Comparison of ENCODE assay signal across 7 mouse cellular contexts in the genomic region with DNA sequence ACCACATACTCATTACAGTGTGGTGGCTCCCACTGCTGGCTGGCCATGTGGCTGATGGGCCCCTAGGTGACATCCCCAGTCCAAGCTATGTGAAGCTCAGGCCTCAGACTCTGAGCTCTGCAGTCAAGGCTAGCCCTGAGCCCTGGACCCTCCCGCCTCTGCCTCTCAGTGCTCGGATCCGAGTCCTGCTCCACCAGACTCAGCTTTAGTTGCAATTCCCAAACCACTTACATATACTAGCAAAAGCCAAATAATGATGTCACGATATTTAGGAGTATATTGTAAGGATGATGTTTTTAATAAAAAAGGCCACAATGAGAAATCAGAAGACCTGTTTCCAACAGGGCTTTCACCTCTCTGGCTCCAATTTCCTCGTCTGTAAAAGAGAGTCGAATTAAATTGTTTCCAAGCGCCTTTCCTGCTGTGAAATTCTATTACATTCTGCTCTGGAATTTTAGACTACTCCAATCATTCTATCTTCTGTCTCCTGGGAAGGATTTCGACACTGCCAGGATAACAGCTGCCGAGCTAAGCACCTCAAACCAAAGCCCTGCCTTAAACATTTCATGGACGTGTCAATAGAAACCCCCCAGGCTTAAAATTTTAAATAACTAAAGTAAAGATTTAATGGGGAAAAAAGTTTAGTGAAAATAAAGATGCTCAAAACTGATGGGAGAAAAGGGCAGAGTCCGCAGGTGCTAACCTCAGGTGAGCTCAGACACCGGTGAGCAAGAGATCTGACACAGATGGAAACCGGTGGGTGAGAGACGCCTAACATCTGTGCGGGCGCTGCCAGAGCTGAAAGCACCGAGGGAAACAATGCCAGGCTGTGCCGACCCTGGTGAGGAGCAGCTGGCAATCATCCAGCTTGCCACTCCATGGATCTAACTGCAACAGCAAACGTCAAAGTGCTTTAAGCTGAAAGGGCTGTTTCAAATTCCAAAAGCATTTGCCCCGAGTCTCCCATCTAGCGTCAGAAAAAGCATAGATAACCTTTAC.
DNase-seq lines count a peak whose midpoint lies in the region; ATAC-seq and TF ChIP-seq lines count a peak whose summit lies in the region.

No protein-coding gene starts in this region.

- peaks cover 22% of the 10 kb centered on the region for H3K79me3 ChIP-seq in C2C12 (ENCODE audit: low read depth)

- no peak overlapping the region for H3K27ac ChIP-seq in hindbrain, embryonic 11.5 days (ENCODE audit: low read depth, low read length)
- no peak overlapping the region; the same call in 1 of the 2 replicates for H3K27ac ChIP-seq in hindbrain, embryonic 10.5 days
- H3K27ac ChIP-seq in embryonic facial prominence, embryonic 11.5 days (replicated peaks; ENCODE audit: low read depth, low read length): no peak overlapping the region
- peak overlapping the region; percentile 75 for H3K27ac ChIP-seq in limb, embryonic 14.5 days (replicated peaks; ENCODE audit: low read depth, low read length)
- no peak overlapping the region for H3K27ac ChIP-seq in thymus, adult 2 months (ENCODE audit: control insufficient read depth, insufficient read depth, low read length)

- H3K27me3 ChIP-seq in hindbrain, embryonic 11.5 days (ENCODE audit: control insufficient read depth, insufficient read depth, low read length): no peaks in the 10 kb centered on the region
- H3K27me3 ChIP-seq in hindbrain, embryonic 10.5 days (ENCODE audit: insufficient read depth, poor library complexity, severe bottlenecking): no peaks in the 10 kb centered on the region
- no peaks in the 10 kb centered on the region for H3K27me3 ChIP-seq in C2C12 (ENCODE audit: control insufficient read depth, insufficient read depth, insufficient read length)
- no peaks in the 10 kb centered on the region for H3K27me3 ChIP-seq in embryonic facial prominence, embryonic 11.5 days (ENCODE audit: control insufficient read depth, insufficient read depth, low read length)
- H3K27me3 ChIP-seq in limb, embryonic 14.5 days (ENCODE audit: control insufficient read depth, insufficient read depth, low read length): no peaks in the 10 kb centered on the region
- H3K27me3 ChIP-seq in thymus, adult 2 months (ENCODE audit: control insufficient read depth, insufficient read depth, low read length): no peaks in the 10 kb centered on the region

- no peak for DNase-seq in hindbrain, embryonic 11.5 days (ENCODE audit: low spot score)
- no peak for DNase-seq in hindbrain, embryonic 10.5 days (ENCODE audit: low spot score)
- DNase-seq in embryonic facial prominence, embryonic 11.5 days (ENCODE audit: low spot score): peak; percentile 20
- peak; percentile 82 for DNase-seq in limb, embryonic 14.5 days (ENCODE audit: low spot score)
- no peak for DNase-seq in thymus, adult 2 months

- H3K4me1 ChIP-seq in hindbrain, embryonic 11.5 days (replicated peaks; ENCODE audit: control insufficient read depth, insufficient read depth, low read length): no peaks in the 10 kb centered on the region
- H3K4me1 ChIP-seq in hindbrain, embryonic 10.5 days (replicated peaks): peaks cover 27% of the 10 kb centered on the region
- H3K4me1 ChIP-seq in embryonic facial prominence, embryonic 11.5 days (ENCODE audit: control insufficient read depth, insufficient read depth, low read length): no peaks in the 10 kb centered on the region; the same call in 1 of the 2 replicates
- peaks cover 77% of the 10 kb centered on the region for H3K4me1 ChIP-seq in limb, embryonic 14.5 days (ENCODE audit: control insufficient read depth, insufficient read depth, low read length)
- H3K4me1 ChIP-seq in thymus, adult 2 months (replicated peaks; ENCODE audit: control insufficient read depth, insufficient read depth, low read length): peaks cover 15% of the 10 kb centered on the region

- no peak overlapping the region for H3K4me3 ChIP-seq in hindbrain, embryonic 11.5 days (ENCODE audit: low read depth, low read length)
- no peak overlapping the region for H3K4me3 ChIP-seq in hindbrain, embryonic 10.5 days
- no peak overlapping the region for H3K4me3 ChIP-seq in C2C12 (ENCODE audit: insufficient read depth, poor library complexity, severe bottlenecking)
- no peak overlapping the region for H3K4me3 ChIP-seq in embryonic facial prominence, embryonic 11.5 days (ENCODE audit: low read depth, low read length)
- no peak overlapping the region for H3K4me3 ChIP-seq in limb, embryonic 14.5 days (replicated peaks; ENCODE audit: low read length)
- H3K4me3 ChIP-seq in thymus, adult 2 months (ENCODE audit: control insufficient read depth, insufficient read depth, low read length): no peak overlapping the region

- peak; percentile 19; the same call in 1 of the 2 replicates for ATAC-seq in hindbrain, embryonic 11.5 days (ENCODE audit: low FRiP score)
- peak; percentile 47; the same call in 1 of the 2 replicates for ATAC-seq in embryonic facial prominence, embryonic 11.5 days (replicated peaks; ENCODE audit: insufficient number of reproducible peaks, low FRiP score, low TSS enrichment, low read depth)
- ATAC-seq in limb, embryonic 14.5 days (ENCODE audit: low FRiP score, low read depth): peak; percentile 45
- no peak for ATAC-seq in megakaryocyte, adult 5-6 weeks (ENCODE audit: poor library complexity, severe bottlenecking)

- TF ChIP-seq POLR2A in limb, embryonic 14.5 days (IDR thresholded peaks at IDR 0.05; ENCODE audit: borderline replicate concordance, extremely low read depth, insufficient read depth, insufficient read length): no peak
- TF ChIP-seq POLR2A in thymus, adult 2 months (IDR thresholded peaks at IDR 0.05; ENCODE audit: control insufficient read depth, extremely low read depth, insufficient read depth, low read length, poor library complexity): no peak

- no peak for TF ChIP-seq CTCF in C2C12 (IDR thresholded peaks at IDR 0.05; ENCODE audit: control insufficient read depth, insufficient read depth, insufficient read length)
- no peak for TF ChIP-seq CTCF in thymus, adult 2 months (IDR thresholded peaks at IDR 0.05; ENCODE audit: borderline replicate concordance, control insufficient read depth, extremely low read depth, insufficient read depth, low read length, poor library complexity)

- H3K36me3 ChIP-seq in hindbrain, embryonic 11.5 days (ENCODE audit: control insufficient read depth, insufficient read depth, low read length): no peaks in the 10 kb centered on the region
- H3K36me3 ChIP-seq in hindbrain, embryonic 10.5 days: no peaks in the 10 kb centered on the region
- no peaks in the 10 kb centered on the region for H3K36me3 ChIP-seq in C2C12 (ENCODE audit: control insufficient read depth, insufficient read depth)
- H3K36me3 ChIP-seq in embryonic facial prominence, embryonic 11.5 days (replicated peaks; ENCODE audit: control insufficient read depth, insufficient read depth, low read depth, low read length): no peaks in the 10 kb centered on the region
- H3K36me3 ChIP-seq in limb, embryonic 14.5 days (ENCODE audit: control insufficient read depth, insufficient read depth, low read length): no peaks in the 10 kb centered on the region
- H3K36me3 ChIP-seq in thymus, adult 2 months (ENCODE audit: control insufficient read depth, insufficient read depth, low read length): no peaks in the 10 kb centered on the region

- H3K9ac ChIP-seq in hindbrain, embryonic 11.5 days (ENCODE audit: low read depth, low read length): no peak overlapping the region
- H3K9ac ChIP-seq in embryonic facial prominence, embryonic 11.5 days (replicated peaks; ENCODE audit: low read length): no peak overlapping the region
- H3K9ac ChIP-seq in limb, embryonic 14.5 days (ENCODE audit: low read depth, low read length, severe bottlenecking): no peak overlapping the region

- no peaks in the 10 kb centered on the region for H3K9me3 ChIP-seq in hindbrain, embryonic 11.5 days (ENCODE audit: control insufficient read depth, low read length)
- H3K9me3 ChIP-seq in hindbrain, embryonic 10.5 days: no peaks in the 10 kb centered on the region
- no peaks in the 10 kb centered on the region for H3K9me3 ChIP-seq in embryonic facial prominence, embryonic 11.5 days (replicated peaks; ENCODE audit: control insufficient read depth, low read length)
- no peaks in the 10 kb centered on the region for H3K9me3 ChIP-seq in limb, embryonic 14.5 days (ENCODE audit: control insufficient read depth, low read length)

- H3ac ChIP-seq in C2C12 (ENCODE audit: control insufficient read depth, insufficient read length, low read depth): no peak overlapping the region

- no peak overlapping the region for H3K4me2 ChIP-seq in hindbrain, embryonic 11.5 days (replicated peaks; ENCODE audit: low read depth, low read length)
- H3K4me2 ChIP-seq in embryonic facial prominence, embryonic 11.5 days (ENCODE audit: low read depth, low read length): no peak overlapping the region
- H3K4me2 ChIP-seq in limb, embryonic 14.5 days (replicated peaks; ENCODE audit: low read depth, low read length, severe bottlenecking): no peak overlapping the region

- 72% methylated on average over 21 of the region's 21 CpGs for WGBS in hindbrain, embryonic 11.5 days
- 73% methylated on average over 21 of the region's 21 CpGs for WGBS in hindbrain, embryonic 10.5 days
- 58% methylated on average over 21 of the region's 21 CpGs for WGBS in embryonic facial prominence, embryonic 11.5 days
- WGBS in limb, embryonic 14.5 days: 26% methylated on average over 21 of the region's 21 CpGs
- 90% methylated on average over 21 of the region's 21 CpGs for WGBS in thymus, adult 2 months

- H3K79me2 ChIP-seq in C2C12 (ENCODE audit: control insufficient read depth, insufficient read depth): peaks cover 84% of the 10 kb centered on the region

TF ChIP-seq in C2C12, 6 proteins besides CTCF, POLR2A, EP300 and RAD21:
- TF ChIP-seq MYOG (IDR thresholded peaks at IDR 0.05; ENCODE audit: control insufficient read depth, extremely low read depth, insufficient read length) (no peak), MAX (IDR thresholded peaks at IDR 0.05) (no peak), CEBPB (IDR thresholded peaks at IDR 0.05; ENCODE audit: low read depth) (peak; percentile 25)

Comparison
In these comparisons a context has a peak if more than half of its experiments do, and no peak if none do; other contexts are left out.
1. DNase-seq: peak in embryonic facial prominence, embryonic 11.5 days (single experiment) and limb, embryonic 14.5 days (single experiment); none in hindbrain, embryonic 11.5 days (single experiment), hindbrain, embryonic 10.5 days (single experiment) and thymus, adult 2 months (single experiment).